Mouse (Mus musculus) heart, postnatal 0 days (tissue): ENCODE data around the gene Dcx. TPM values are rescaled to one million over a fixed set of nuclear protein-coding genes. Genes with fewer than 3 reads are reported as not detected.
A peak's percentile ranks its signal among the peaks of the same experiment; 100 is the strongest.

Source experiments
- ATAC-seq: fragments of 200-750 bp; cut with Nextera tagmentation; 2 replicates; pipeline ENCODE4 v1.8.0; 2017; ENCODE audit warnings: low read depth, moderate number of reproducible peaks, moderate library complexity; ENCODE audit not compliant: insufficient read depth
- DNase-seq: peaks from one replicate; pipeline ENCODE4 v3.0.0-alpha.2; 2016; ENCODE audit warnings: low spot score
- H3K27ac ChIP-seq: fragments of 300-500 bp; sonication (generic); 2 replicates; pipeline ENCODE4 v1.5.1; 2014; ENCODE audit warnings: low read depth, mild to moderate bottlenecking
- H3K27me3 ChIP-seq: fragments of 300-500 bp; sonication (generic); 2 replicates; pipeline ENCODE4 v1.6.1; 2014; ENCODE audit warnings: low read length, mixed read lengths; ENCODE audit not compliant: control insufficient read depth, insufficient read depth
- H3K36me3 ChIP-seq: fragments of 300-500 bp; sonication (generic); replicated peaks from 2 replicates; pipeline ENCODE4 v1.6.1; 2014; ENCODE audit warnings: low read length, mixed read lengths; ENCODE audit not compliant: control insufficient read depth, insufficient read depth
- H3K4me1 ChIP-seq: fragments of 300-500 bp; sonication (generic); 2 replicates; pipeline ENCODE4 v1.6.1; 2014; ENCODE audit warnings: antibody characterized with exemption; ENCODE audit not compliant: control insufficient read depth, insufficient read depth
- H3K4me2 ChIP-seq: fragments of 300-500 bp; sonication (generic); 2 replicates; pipeline ENCODE4 v1.6.1; 2014; ENCODE audit warnings: low read depth, mild to moderate bottlenecking, low read length, moderate library complexity
- H3K4me3 ChIP-seq: fragments of 300-500 bp; sonication (generic); 2 replicates; pipeline ENCODE4 v1.5.1; 2014; ENCODE audit warnings: low read depth, low read length
- H3K9ac ChIP-seq: fragments of 300-500 bp; sonication (generic); replicated peaks from 2 replicates; pipeline ENCODE4 v1.6.1; 2014; ENCODE audit warnings: low read depth, low read length, mixed read lengths
- H3K9me3 ChIP-seq: fragments of 300-500 bp; sonication (generic); replicated peaks from 2 replicates; pipeline ENCODE4 v1.6.1; 2016; ENCODE audit warnings: low read length; ENCODE audit not compliant: control insufficient read depth
- CTCF ChIP-seq: IDR thresholded peaks from 2 replicates; pipeline ENCODE4 v1.5.1; 2016; ENCODE audit warnings: antibody characterized with exemption, control low read depth, low read depth
- EP300 ChIP-seq: IDR thresholded peaks from 2 replicates; pipeline ENCODE4 v1.6.1; 2016; ENCODE audit warnings: antibody characterized with exemption, low read depth
- WGBS: fragments of 180-500 bp; shearing (Covaris S2); extraction: QIAGEN DNeasy Blood & Tissue Kit; methylation state at CpG from one replicate; pipeline ENCODE4 v1.1.7; 2014; 5-methylcytosine and 5-hydroxymethylcytosine counted together
- polyA plus RNA-seq: library from polyadenylated mRNA; unstranded; fragments of >200 nt; fragmentation: Nextera tagmentation; extraction: Ambion mirVana; gene quantifications from 2 replicates; pipeline ENCODE4 v1.2.1, GENCODE M21; 2015
- total RNA-seq: library from RNA; depleted of rRNA; stranded (reverse); fragments of >200 nt; gene quantifications from 2 replicates; pipeline ENCODE4 v1.2.3, GENCODE M21; 2014; ENCODE audit warnings: low replicate concordance

Dcx gene
- total and polyA plus RNA-seq, 2 experiments from 2014 or later, result 0.05 TPM; not detected in 1

GRCm38 (mm10) chrX:143867129-143867664 is 65.9 kb downstream of the Dcx start:
- TF ChIP-seq CTCF, result no peak
- TF ChIP-seq EP300, result no peak
- no peaks in the 10 kb centered on the region for H3K4me1 ChIP-seq
- DNase-seq (no peak), ATAC-seq (no peak)
- no peaks in the 10 kb centered on the region for H3K9me3 ChIP-seq
- no peak overlapping the region for H3K4me2 ChIP-seq
- 74% methylated on average over 5 of the region's 5 CpGs for WGBS
- H3K27me3 ChIP-seq, result no peaks in the 10 kb centered on the region
- H3K4me3 ChIP-seq, result no peak overlapping the region
- H3K9ac ChIP-seq, result no peak overlapping the region
- H3K27ac ChIP-seq, result no peak overlapping the region
- H3K36me3 ChIP-seq, result no peaks in the 10 kb centered on the region

GRCm38 (mm10) chrX:143851351-143851750 is 81.8 kb downstream of the Dcx start:
- Histone ChIP-seq H3K9ac (no peak overlapping the region), H3K4me2 (no peak overlapping the region), H3K4me3 (no peak overlapping the region), H3K36me3 (no peaks in the 10 kb centered on the region), H3K27ac (no peak overlapping the region), H3K9me3 (no peaks in the 10 kb centered on the region), H3K4me1 (no peaks in the 10 kb centered on the region), H3K27me3 (no peaks in the 10 kb centered on the region)
- DNase-seq (no peak), ATAC-seq (no peak)
- 72% methylated on average over 3 of the region's 3 CpGs for WGBS
- TF ChIP-seq EP300 (no peak), CTCF (no peak)

- H3K4me3 ChIP-seq, result no peak overlapping the region
- no peaks in the 10 kb centered on the region for H3K36me3 ChIP-seq
- ATAC-seq (no peak), DNase-seq (no peak)
- TF ChIP-seq CTCF (no peak), EP300 (no peak)
- H3K9ac ChIP-seq, result no peak overlapping the region
- WGBS, result 51% methylated on average over 3 of the region's 3 CpGs
- no peaks in the 10 kb centered on the region for H3K4me1 ChIP-seq
- no peaks in the 10 kb centered on the region for H3K27me3 ChIP-seq
- H3K9me3 ChIP-seq, result no peaks in the 10 kb centered on the region
- H3K27ac ChIP-seq, result no peak overlapping the region
- H3K4me2 ChIP-seq, result no peak overlapping the region
Observed at GRCm38 (mm10) chrX:143849969-143850368, 83.1 kb downstream of the Dcx start.

GRCm38 (mm10) chrX:143846637-143847036 is 86.5 kb downstream of the Dcx start:
- ATAC-seq (no peak), DNase-seq (no peak)
- Histone ChIP-seq H3K27ac (no peak overlapping the region), H3K4me3 (no peak overlapping the region), H3K36me3 (no peaks in the 10 kb centered on the region), H3K27me3 (no peaks in the 10 kb centered on the region), H3K9ac (no peak overlapping the region), H3K4me2 (no peak overlapping the region), H3K9me3 (no peaks in the 10 kb centered on the region), H3K4me1 (no peaks in the 10 kb centered on the region)
- 67% methylated on average over 3 of the region's 3 CpGs for WGBS
- TF ChIP-seq CTCF, result no peak
- no peak for TF ChIP-seq EP300

GRCm38 (mm10) chrX:143827212-143827611 is 105.9 kb downstream of the Dcx start, which contains the start of gene Capn6:
Gene Capn6 (minus strand): TSS chrX:143827414.
- H3K9ac ChIP-seq, result no peak within 1 kb of the TSS; the same call in 1 of the 2 replicates
- H3K27me3 ChIP-seq, result no peaks in the 10 kb centered on the region
- no peaks in the 10 kb centered on the region for H3K9me3 ChIP-seq
- DNase-seq, result peak; percentile 5
- no peaks in the 10 kb centered on the region for H3K4me1 ChIP-seq
- WGBS, result 24% methylated on average over 4 of the region's 4 CpGs
- H3K4me3 ChIP-seq, result peak within 1 kb of the TSS; percentile 37
- TF ChIP-seq EP300 (no peak), CTCF (no peak)
- H3K27ac ChIP-seq, result 0 out of 2 replicates have a peak within 1 kb of the TSS, but pooled peaks have one; percentile 25
- H3K4me2 ChIP-seq, result peak within 1 kb of the TSS; percentile 56
- H3K36me3 ChIP-seq, result no peaks in the 10 kb centered on the region
- no peak; the same call in 1 of the 2 replicates for ATAC-seq

- Histone ChIP-seq H3K9me3 (no peaks in the 10 kb centered on the region), H3K4me3 (peak overlapping the region; percentile 37), H3K27ac (no peak overlapping the region), H3K4me1 (no peaks in the 10 kb centered on the region), H3K36me3 (no peaks in the 10 kb centered on the region), H3K27me3 (no peaks in the 10 kb centered on the region), H3K9ac (no peak overlapping the region; the same call in 1 of the 2 replicates), H3K4me2 (peak overlapping the region; percentile 56)
- no peak for ATAC-seq
- DNase-seq, result no peak
- WGBS, result 25% methylated on average over 4 of the region's 4 CpGs
- TF ChIP-seq CTCF (no peak), EP300 (no peak)
Observed at GRCm38 (mm10) chrX:143826521-143826920, 106.6 kb downstream of the Dcx start.
